Mouse (Mus musculus) embryonic facial prominence, embryonic 11.5 days (tissue): ENCODE results near the gene Ceacam18. TPM values are rescaled to one million over a fixed set of nuclear protein-coding genes. Genes with fewer than 3 reads are reported as not detected.

Source experiments
- ATAC-seq: fragments of 200-750 bp; cut with Nextera tagmentation; replicated peaks from 2 replicates; pipeline ENCODE4 v1.8.0; 2017; ENCODE audit warnings: low read depth; ENCODE audit not compliant: insufficient number of reproducible peaks, low FRiP score, low TSS enrichment
- DNase-seq: peaks from one replicate; pipeline ENCODE4 v3.0.0-alpha.2; 2015; ENCODE audit warnings: low spot score
- H3K27ac ChIP-seq: fragments of 300-500 bp; sonication (generic); replicated peaks from 2 replicates; pipeline ENCODE4 v1.5.1; 2014; ENCODE audit warnings: mild to moderate bottlenecking, low read depth, low read length, control low read depth
- H3K27me3 ChIP-seq: fragments of 300-500 bp; sonication (generic); 2 replicates; pipeline ENCODE4 v1.6.1; 2014; ENCODE audit warnings: mild to moderate bottlenecking, low read length, moderate library complexity, mixed read lengths; ENCODE audit not compliant: control insufficient read depth, insufficient read depth
- H3K36me3 ChIP-seq: fragments of 300-500 bp; sonication (generic); replicated peaks from 2 replicates; pipeline ENCODE4 v1.6.1; 2014; ENCODE audit warnings: low read depth, mild to moderate bottlenecking, low read length, moderate library complexity, mixed read lengths; ENCODE audit not compliant: control insufficient read depth, insufficient read depth
- H3K4me1 ChIP-seq: fragments of 300-500 bp; sonication (generic); 2 replicates; pipeline ENCODE4 v1.6.1; 2014; ENCODE audit warnings: low read length, mixed read lengths; ENCODE audit not compliant: control insufficient read depth, insufficient read depth
- H3K4me2 ChIP-seq: fragments of 300-500 bp; sonication (generic); 2 replicates; pipeline ENCODE4 v1.6.1; 2014; ENCODE audit warnings: low read depth, mild to moderate bottlenecking, control low read depth, low read length, moderate library complexity
- H3K4me3 ChIP-seq: fragments of 300-500 bp; sonication (generic); 2 replicates; pipeline ENCODE4 v1.5.1; 2014; ENCODE audit warnings: low read depth, low read length, control low read depth
- H3K9ac ChIP-seq: fragments of 300-500 bp; sonication (generic); replicated peaks from 2 replicates; pipeline ENCODE4 v1.6.1; 2014; ENCODE audit warnings: mild to moderate bottlenecking, control low read depth, low read length
- H3K9me3 ChIP-seq: fragments of 300-500 bp; sonication (generic); replicated peaks from 2 replicates; pipeline ENCODE4 v1.6.1; 2016; ENCODE audit warnings: mild to moderate bottlenecking, low read length, inconsistent platforms, mixed read lengths; ENCODE audit not compliant: control insufficient read depth
- WGBS: fragments of 180-500 bp; shearing (Covaris S2); extraction: QIAGEN DNeasy Blood & Tissue Kit; methylation state at CpG from one replicate; pipeline ENCODE4 v1.1.7; 2014; 5-methylcytosine and 5-hydroxymethylcytosine counted together
- polyA plus RNA-seq: library from polyadenylated mRNA; unstranded; fragments of >200 nt; fragmentation: Nextera tagmentation; extraction: Ambion mirVana; gene quantifications from 2 replicates; pipeline ENCODE4 v1.2.1, GENCODE M21; 2014

Gene Ceacam18
- polyA plus RNA-seq, 1 experiment from 2014 or later: not detected

GRCm38 (mm10) chr7:43685088-43685487 lies 50.6 kb downstream of the Ceacam18 start:
- ATAC-seq (no peak), DNase-seq (no peak)
- H3K36me3 ChIP-seq: no peaks in the 10 kb centered on the region
- H3K27ac ChIP-seq: no peak overlapping the region
- H3K9ac ChIP-seq: no peak overlapping the region
- H3K9me3 ChIP-seq: no peaks in the 10 kb centered on the region
- 73% methylated on average over 7 of the region's 7 CpGs for WGBS
- H3K4me3 ChIP-seq: no peak overlapping the region
- H3K4me2 ChIP-seq: no peak overlapping the region
- no peaks in the 10 kb centered on the region for H3K4me1 ChIP-seq
- H3K27me3 ChIP-seq: no peaks in the 10 kb centered on the region

DNA sequence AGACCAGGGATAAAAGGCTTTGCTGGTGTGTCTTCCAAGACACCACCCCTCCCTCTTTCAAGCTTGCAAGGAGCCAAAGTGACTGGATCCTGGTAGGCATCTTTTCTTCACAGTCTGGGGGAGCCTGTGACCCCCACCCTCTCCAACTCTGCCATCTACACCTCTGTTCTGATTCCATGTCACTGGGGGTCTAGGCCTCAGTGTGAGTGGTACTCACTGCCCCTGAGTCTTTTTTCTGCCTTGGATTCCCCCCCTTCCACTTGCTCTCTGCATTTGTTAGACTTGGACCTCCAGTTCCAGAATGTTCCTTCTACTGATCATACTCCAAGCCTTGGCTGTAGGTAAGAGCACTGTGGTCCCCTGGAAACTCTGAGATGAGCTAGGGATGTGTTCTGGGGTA lies 55.6 kb downstream of the Ceacam18 start, which contains the start of gene Klk14:
TSS of gene Klk14 (plus strand) at position 301 of the 400 bp plus-strand sequence.
- Histone ChIP-seq H3K27me3 (no peaks in the 10 kb centered on the region), H3K4me1 (no peaks in the 10 kb centered on the region), H3K4me3 (no peak within 1 kb of the TSS), H3K4me2 (no peak within 1 kb of the TSS), H3K9me3 (no peaks in the 10 kb centered on the region), H3K27ac (no peak within 1 kb of the TSS), H3K36me3 (no peaks in the 10 kb centered on the region), H3K9ac (no peak within 1 kb of the TSS)
- DNase-seq: no peak
- no peak for ATAC-seq

Other genes starting within 250 kb of the Ceacam18 start
- 0.07 and 0.08 TPM in 2 replicates for gene Siglecg, start 226.5 kb upstream of the Ceacam18 start, polyA plus RNA-seq
- 0.24 and 2.4 TPM in 2 replicates for gene Lim2, start 207.0 kb upstream of the Ceacam18 start, polyA plus RNA-seq
- gene Nkg7, start 197.6 kb upstream of the Ceacam18 start, polyA plus RNA-seq: 0.43 and 0.45 TPM in 2 replicates
- not detected in 2 replicates for gene Cldnd2, start 193.9 kb upstream of the Ceacam18 start, polyA plus RNA-seq
- 240 and 251 TPM in 2 replicates for gene Etfb, start 190.6 kb upstream of the Ceacam18 start, polyA plus RNA-seq
- not detected in 2 replicates for gene Gm45233, start 190.6 kb upstream of the Ceacam18 start, polyA plus RNA-seq
- 1.7 and 2.0 TPM in 2 replicates for gene Vsig10l, start 171.6 kb upstream of the Ceacam18 start, polyA plus RNA-seq
- gene Iglon5, start 144.6 kb upstream of the Ceacam18 start, polyA plus RNA-seq: 1.1 and 1.5 TPM in 2 replicates
- not detected in 2 replicates for gene 4931406B18Rik, start 128.8 kb upstream of the Ceacam18 start, polyA plus RNA-seq
- gene Cd33, start 90.3 kb upstream of the Ceacam18 start, polyA plus RNA-seq: 1.3 and 1.5 TPM in 2 replicates
- gene Zfp658, start 72.5 kb upstream of the Ceacam18 start, polyA plus RNA-seq: 5.4 and 7.1 TPM in 2 replicates
- gene Zfp719, start 55.1 kb upstream of the Ceacam18 start, polyA plus RNA-seq: 19.3 and 19.6 TPM in 2 replicates
- gene Zfp819, start 27.5 kb upstream of the Ceacam18 start, polyA plus RNA-seq: 0.14 and 0.67 TPM in 2 replicates
- gene Siglece, start 25.5 kb downstream of the Ceacam18 start, polyA plus RNA-seq: 0.32 TPM in 1 of 2 replicates, not detected in the other
- gene Ctu1, start 37.3 kb downstream of the Ceacam18 start, polyA plus RNA-seq: 8.1 and 9.1 TPM in 2 replicates
- gene Klk14, start 55.7 kb downstream of the Ceacam18 start, polyA plus RNA-seq: not detected in 2 replicates
- 0.49 TPM in 2 replicates for gene Klk13, start 77.9 kb downstream of the Ceacam18 start, polyA plus RNA-seq
- gene Klk12, start 134.2 kb downstream of the Ceacam18 start, polyA plus RNA-seq: not detected in 2 replicates
- gene Klk11, start 139.9 kb downstream of the Ceacam18 start, polyA plus RNA-seq: not detected in 2 replicates
- 0.15 and 0.40 TPM in 2 replicates for gene Klk10, start 146.3 kb downstream of the Ceacam18 start, polyA plus RNA-seq
- not detected in 2 replicates for gene Klk9, start 157.2 kb downstream of the Ceacam18 start, polyA plus RNA-seq
- 14.4 and 19.0 TPM in 2 replicates for gene Klk8, start 162.9 kb downstream of the Ceacam18 start, polyA plus RNA-seq
- gene Klk7, start 176.6 kb downstream of the Ceacam18 start, polyA plus RNA-seq: not detected in 2 replicates
- gene Klk6, start 189.8 kb downstream of the Ceacam18 start, polyA plus RNA-seq: 0.29 TPM in 1 of 2 replicates, not detected in the other
- gene Klk5, start 207.3 kb downstream of the Ceacam18 start, polyA plus RNA-seq: not detected in 2 replicates
- 0.28 TPM in 1 of 2 replicates, not detected in the other for gene Klk4, start 246.5 kb downstream of the Ceacam18 start, polyA plus RNA-seq